Mouse (Mus musculus) bone marrow, adult 2 months (tissue): Measurements from ENCODE around the gene Psmb8. TPM values are rescaled to one million over a fixed set of nuclear protein-coding genes. Genes with fewer than 3 reads are reported as not detected.

ENCODE experiments used
- H3K27ac ChIP-seq: fragments of 200-500 bp; 2 replicates; pipeline ENCODE4 v1.5.1; 2012; ENCODE audit warnings: low read depth, mild to moderate bottlenecking, control low read depth, inconsistent platforms, low read length; ENCODE audit not compliant: control insufficient read depth, poor library complexity, insufficient read depth
- H3K4me1 ChIP-seq: fragments of 200-500 bp; 2 replicates; pipeline ENCODE4 v1.6.1; 2011; ENCODE audit warnings: low read length; ENCODE audit not compliant: control insufficient read depth, insufficient read depth
- H3K4me3 ChIP-seq: fragments of 200-500 bp; replicated peaks from 2 replicates; pipeline ENCODE3; 2011; ENCODE audit warnings: mild to moderate bottlenecking, low read depth, low read length, control low read depth; ENCODE audit not compliant: control insufficient read depth
- CTCF ChIP-seq: fragments of 200-500 bp; IDR thresholded peaks from 2 replicates; pipeline ENCODE4 v1.5.1; 2011; ENCODE audit warnings: low read length, control low read depth; ENCODE audit not compliant: control insufficient read depth, insufficient read depth
- POLR2A ChIP-seq: fragments of 200-500 bp; IDR thresholded peaks from 2 replicates; pipeline ENCODE4 v1.6.1; 2011; ENCODE audit warnings: low read depth, mild to moderate bottlenecking, control low read depth, low read length, borderline replicate concordance; ENCODE audit not compliant: control insufficient read depth
- WGBS: fragments of 180-500 bp; shearing (Covaris S2); methylation state at CpG from one replicate; pipeline ENCODE4 v1.1.7; 2018; 5-methylcytosine and 5-hydroxymethylcytosine counted together
- polyA plus RNA-seq: library from polyadenylated mRNA; stranded (reverse); fragments of >200 nt; gene quantifications from 2 replicates; pipeline ENCODE4 v1.2.4, GENCODE M21; 2011; ENCODE audit warnings: low replicate concordance; ENCODE audit not compliant: missing spikeins, insufficient read depth, insufficient read length

Psmb8 gene
- polyA plus RNA-seq, 1 experiment, result 68.8 TPM

- Histone ChIP-seq H3K4me1 (peaks cover 2% of the 10 kb centered on the region; the same call in 1 of the 2 replicates), H3K4me3 (peak overlapping the region; percentile 81), H3K27ac (peak overlapping the region; percentile 84)
- WGBS, result under 1% methylated on average over 11 of the region's 11 CpGs
- TF ChIP-seq POLR2A (no peak), CTCF (no peak)
Observed at GRCm38 (mm10) chr17:34198521-34198912, 996 bp downstream of the Psmb8 start.

- Histone ChIP-seq H3K4me1 (peaks cover 5% of the 10 kb centered on the region; the same call in 1 of the 2 replicates), H3K27ac (no peak overlapping the region), H3K4me3 (peak overlapping the region; percentile 81)
- TF ChIP-seq POLR2A, result no peak
- no peak for TF ChIP-seq CTCF
- 20% methylated on average over 12 of the region's 12 CpGs for WGBS
Observed at GRCm38 (mm10) chr17:34199050-34199619, 1.6 kb downstream of the Psmb8 start.

- WGBS, result 79% methylated on average over 10 of the region's 10 CpGs
- Histone ChIP-seq H3K27ac (no peak overlapping the region), H3K4me1 (peaks cover 5% of the 10 kb centered on the region; the same call in 1 of the 2 replicates), H3K4me3 (no peak overlapping the region)
- TF ChIP-seq POLR2A (no peak), CTCF (no peak)
Observed at GRCm38 (mm10) chr17:34200047-34200446, 2.5 kb downstream of the Psmb8 start.

DNA sequence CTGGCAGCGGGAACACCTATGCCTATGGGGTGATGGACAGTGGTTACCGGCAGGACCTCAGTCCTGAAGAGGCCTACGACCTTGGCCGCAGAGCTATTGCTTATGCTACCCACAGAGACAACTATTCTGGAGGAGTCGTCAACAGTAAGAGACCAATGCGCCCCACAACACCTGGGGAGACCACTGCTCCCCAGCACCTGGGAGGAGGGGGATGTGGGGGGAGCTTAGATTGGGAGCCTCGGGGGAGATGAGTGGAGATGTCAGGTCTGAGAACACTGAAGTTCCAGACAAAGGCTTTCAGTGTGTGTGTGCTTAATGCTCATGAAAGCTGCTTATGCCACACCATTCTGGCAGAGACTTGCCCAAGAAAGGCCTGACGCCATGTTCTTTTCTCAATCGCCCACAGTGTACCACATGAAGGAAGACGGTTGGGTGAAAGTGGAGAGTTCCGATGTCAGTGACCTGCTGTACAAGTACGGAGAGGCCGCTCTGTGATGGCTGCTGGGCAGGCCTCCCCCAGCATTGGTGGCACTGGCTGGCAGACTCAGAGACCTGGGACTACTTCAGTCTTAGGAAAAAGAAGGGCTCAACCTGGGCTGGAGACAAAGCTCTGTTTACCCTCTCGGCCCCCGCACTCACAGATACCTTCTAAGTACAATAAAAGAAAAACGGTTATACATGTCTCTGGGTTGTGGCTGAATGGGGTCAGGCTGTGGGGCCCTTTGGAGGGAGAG, 3.4 kb downstream of the Psmb8 start:
- Histone ChIP-seq H3K4me3 (no peak overlapping the region), H3K27ac (no peak overlapping the region), H3K4me1 (peaks cover 5% of the 10 kb centered on the region; the same call in 1 of the 2 replicates)
- TF ChIP-seq POLR2A, result no peak
- TF ChIP-seq CTCF, result no peak
- WGBS, result 75% methylated on average over 16 of the region's 16 CpGs

DNA sequence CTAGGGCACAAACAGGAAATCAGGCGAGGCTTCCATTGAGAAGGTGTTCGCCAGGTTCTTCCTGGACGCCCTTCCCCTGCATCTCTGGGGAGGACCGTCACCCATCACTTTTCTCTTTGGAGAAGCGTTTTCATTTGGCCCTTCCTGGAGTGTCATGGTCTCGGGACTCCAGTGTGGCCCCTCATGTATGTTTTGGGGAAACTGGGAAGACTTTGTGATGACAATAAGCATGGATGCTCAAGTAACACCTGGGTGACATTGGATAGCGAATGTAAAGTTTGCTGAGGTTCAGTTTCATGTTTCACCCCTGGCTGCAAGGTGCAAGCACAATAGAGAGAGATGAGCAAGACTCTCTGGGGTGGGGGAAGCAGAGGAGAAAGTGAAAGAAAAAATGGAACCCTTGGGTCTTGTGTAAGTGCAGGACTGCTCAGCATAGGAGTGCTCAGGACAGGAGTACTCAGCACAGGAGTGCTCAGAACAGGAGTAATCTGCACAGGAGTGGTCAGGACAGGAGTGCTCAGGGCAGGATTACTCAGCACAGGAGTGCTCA, 4.1 kb downstream of the Psmb8 start:
- H3K4me1 ChIP-seq, result peaks cover 5% of the 10 kb centered on the region; the same call in 1 of the 2 replicates
- H3K4me3 ChIP-seq, result no peak overlapping the region
- no peak overlapping the region for H3K27ac ChIP-seq
- 67% methylated on average over 7 of the region's 7 CpGs for WGBS
- TF ChIP-seq CTCF (no peak), POLR2A (no peak)

GRCm38 (mm10) chr17:34202760-34203442, 5.4 kb downstream of the Psmb8 start:
- 81% methylated on average over 4 of the region's 4 CpGs for WGBS
- H3K4me1 ChIP-seq, result peaks cover 7% of the 10 kb centered on the region; the same call in 1 of the 2 replicates
- H3K4me3 ChIP-seq, result no peak overlapping the region
- no peak overlapping the region for H3K27ac ChIP-seq
- TF ChIP-seq CTCF (no peak), POLR2A (no peak)

DNA sequence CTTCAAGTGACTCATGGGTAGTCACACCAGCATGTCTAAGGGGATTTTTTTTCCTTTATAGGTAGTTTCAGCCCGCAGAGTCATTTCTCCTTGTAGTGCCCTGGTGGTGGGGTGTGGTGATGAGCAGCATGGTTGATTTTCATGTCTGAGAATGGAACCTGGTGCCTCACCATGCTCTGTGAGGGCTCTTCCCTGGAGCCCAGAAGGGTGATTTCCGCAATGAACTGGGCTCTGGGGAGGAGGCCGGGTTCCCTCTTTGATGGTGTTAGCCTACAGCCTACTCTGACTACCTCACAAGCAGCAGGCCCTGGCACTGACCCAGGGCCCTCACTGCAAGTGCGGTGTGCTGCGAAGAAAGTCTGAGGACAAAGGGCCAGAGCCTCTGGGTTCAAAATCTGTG, 5.9 kb downstream of the Psmb8 start, which contains the start of gene Tap2:
Tap2 (plus strand) TSS at position 84 of the 400 bp plus-strand sequence.
- WGBS, result 33% methylated on average over 5 of the region's 5 CpGs
- Histone ChIP-seq H3K4me3 (peak within 1 kb of the TSS; percentile 91), H3K27ac (peak within 1 kb of the TSS; percentile 92), H3K4me1 (peaks cover 7% of the 10 kb centered on the region; the same call in 1 of the 2 replicates)
- TF ChIP-seq POLR2A (no peak), CTCF (no peak)

- TF ChIP-seq CTCF (peak; percentile 92), POLR2A (peak; percentile 64; the same call in 1 of the 2 replicates)
- 1% methylated on average over 44 of the region's 44 CpGs for WGBS
- H3K4me1 ChIP-seq, result peaks cover 7% of the 10 kb centered on the region; the same call in 1 of the 2 replicates
Observed at GRCm38 (mm10) chr17:34204303-34205010, 6.9 kb downstream of the Psmb8 start.

More at GRCm38 (mm10) chr17:34204303-34205010, 6.9 kb downstream of the Psmb8 start:
- Histone ChIP-seq H3K4me3 (peak overlapping the region; percentile 91), H3K27ac (peak overlapping the region; percentile 92)
